Mouse (Mus musculus) forebrain, embryonic 11.5 days (tissue): ENCODE data around the gene Rabggtb. TPM values are rescaled to one million over a fixed set of nuclear protein-coding genes. Genes with fewer than 3 reads are reported as not detected.

Experiments used
- ATAC-seq: fragments of 200-750 bp; cut with Nextera tagmentation; replicated peaks from 2 replicates; pipeline ENCODE4 v1.8.0; 2017; ENCODE audit warnings: moderate TSS enrichment; ENCODE audit not compliant: low FRiP score
- DNase-seq: peaks from one replicate; pipeline ENCODE4 v3.0.0-alpha.2; 2017; ENCODE audit warnings: low spot score
- H3K27ac ChIP-seq: fragments of 300-500 bp; sonication (generic); 2 replicates; pipeline ENCODE4 v1.5.1; 2014; ENCODE audit warnings: low read depth, low read length
- H3K27me3 ChIP-seq: fragments of 300-500 bp; sonication (generic); 2 replicates; pipeline ENCODE4 v1.6.1; 2014; ENCODE audit warnings: mild to moderate bottlenecking, low read length, mixed read lengths; ENCODE audit not compliant: control insufficient read depth, insufficient read depth
- H3K36me3 ChIP-seq: fragments of 300-500 bp; sonication (generic); 2 replicates; pipeline ENCODE4 v1.6.1; 2014; ENCODE audit warnings: mild to moderate bottlenecking, low read length, moderate library complexity, mixed read lengths; ENCODE audit not compliant: control insufficient read depth, insufficient read depth
- H3K4me1 ChIP-seq: fragments of 300-500 bp; sonication (generic); replicated peaks from 2 replicates; pipeline ENCODE4 v1.6.1; 2014; ENCODE audit warnings: low read length, mixed read lengths; ENCODE audit not compliant: control insufficient read depth, insufficient read depth
- H3K4me2 ChIP-seq: fragments of 300-500 bp; sonication (generic); 2 replicates; pipeline ENCODE4 v1.6.1; 2014; ENCODE audit warnings: low read depth, mild to moderate bottlenecking, low read length, moderate library complexity, mixed read lengths; ENCODE audit not compliant: severe bottlenecking
- H3K4me3 ChIP-seq: fragments of 300-500 bp; sonication (generic); 2 replicates; pipeline ENCODE4 v1.5.1; 2014; ENCODE audit warnings: low read depth, low read length
- H3K9ac ChIP-seq: fragments of 300-500 bp; sonication (generic); 2 replicates; pipeline ENCODE4 v1.6.1; 2014; ENCODE audit warnings: low read length
- H3K9me3 ChIP-seq: fragments of 300-500 bp; sonication (generic); 2 replicates; pipeline ENCODE4 v1.6.1; 2016; ENCODE audit warnings: low read length, mixed read lengths; ENCODE audit not compliant: control insufficient read depth
- WGBS: fragments of 180-500 bp; shearing (Covaris S2); extraction: QIAGEN DNeasy Blood & Tissue Kit; methylation state at CpG from one replicate; pipeline ENCODE4 v1.1.7; 2014; 5-methylcytosine and 5-hydroxymethylcytosine counted together
- polyA plus RNA-seq: library from polyadenylated mRNA; unstranded; fragments of >200 nt; fragmentation: Nextera tagmentation; extraction: Ambion mirVana; gene quantifications from 2 replicates; pipeline ENCODE4 v1.2.1, GENCODE M21; 2014

Rabggtb gene
- polyA plus RNA-seq, 1 experiment from 2014 or later: 51.2 TPM

DNA sequence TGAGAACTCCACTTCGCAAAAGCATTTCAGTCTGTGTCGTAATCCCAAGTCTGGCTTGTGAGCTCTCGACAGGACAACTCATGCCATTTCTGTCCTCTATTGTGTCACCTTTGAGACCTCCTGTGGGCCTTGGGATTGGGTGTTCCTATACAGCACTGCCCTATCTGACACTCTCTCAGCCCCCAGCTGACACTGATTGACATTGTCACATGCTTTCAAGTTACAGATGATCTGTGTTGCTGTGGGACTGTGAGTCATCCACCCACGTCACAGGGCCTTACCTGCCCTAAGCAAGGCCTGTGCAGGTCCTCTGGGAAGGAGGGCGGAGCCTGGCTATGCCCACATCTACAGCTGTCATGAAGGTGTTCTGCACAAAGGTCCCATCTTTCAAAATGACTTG, 19.7 kb upstream of the Rabggtb start:
- no peak overlapping the region for H3K27ac ChIP-seq
- no peak overlapping the region for H3K9ac ChIP-seq
- H3K4me2 ChIP-seq: no peak overlapping the region
- H3K4me3 ChIP-seq: no peak overlapping the region
- ATAC-seq (no peak), DNase-seq (no peak)
- H3K36me3 ChIP-seq: peaks cover 2% of the 10 kb centered on the region; the same call in 1 of the 2 replicates
- no peaks in the 10 kb centered on the region for H3K27me3 ChIP-seq
- WGBS: 90% methylated on average over 5 of the region's 5 CpGs
- no peaks in the 10 kb centered on the region for H3K9me3 ChIP-seq
- H3K4me1 ChIP-seq: no peaks in the 10 kb centered on the region

DNA sequence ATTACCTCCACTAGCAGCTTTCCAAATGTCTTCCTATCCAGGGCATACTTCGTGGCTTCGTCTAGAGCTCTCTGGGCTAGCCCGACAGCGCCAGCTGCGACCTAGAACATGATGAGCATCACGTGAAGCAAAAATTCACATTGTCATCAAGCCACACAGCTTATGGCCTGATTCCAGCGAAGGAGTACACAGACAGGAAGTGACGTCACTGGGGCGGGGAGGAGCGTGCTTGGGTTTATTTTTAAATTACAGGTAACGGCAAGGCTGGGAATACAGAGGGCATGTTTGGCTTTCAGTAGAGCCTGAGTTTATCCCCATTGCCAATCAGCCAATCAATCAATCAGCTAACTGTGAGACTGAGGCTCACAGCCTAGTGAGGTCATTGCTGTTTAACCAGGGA, 16.7 kb upstream of the Rabggtb start:
- H3K4me3 ChIP-seq: no peak overlapping the region
- no peak overlapping the region for H3K4me2 ChIP-seq
- no peak overlapping the region for H3K9ac ChIP-seq
- H3K4me1 ChIP-seq: no peaks in the 10 kb centered on the region
- WGBS: 95% methylated on average over 11 of the region's 11 CpGs
- ATAC-seq (no peak), DNase-seq (no peak)
- peaks cover 2% of the 10 kb centered on the region; the same call in 1 of the 2 replicates for H3K36me3 ChIP-seq
- no peaks in the 10 kb centered on the region for H3K27me3 ChIP-seq
- H3K27ac ChIP-seq: no peak overlapping the region
- no peaks in the 10 kb centered on the region for H3K9me3 ChIP-seq

DNA sequence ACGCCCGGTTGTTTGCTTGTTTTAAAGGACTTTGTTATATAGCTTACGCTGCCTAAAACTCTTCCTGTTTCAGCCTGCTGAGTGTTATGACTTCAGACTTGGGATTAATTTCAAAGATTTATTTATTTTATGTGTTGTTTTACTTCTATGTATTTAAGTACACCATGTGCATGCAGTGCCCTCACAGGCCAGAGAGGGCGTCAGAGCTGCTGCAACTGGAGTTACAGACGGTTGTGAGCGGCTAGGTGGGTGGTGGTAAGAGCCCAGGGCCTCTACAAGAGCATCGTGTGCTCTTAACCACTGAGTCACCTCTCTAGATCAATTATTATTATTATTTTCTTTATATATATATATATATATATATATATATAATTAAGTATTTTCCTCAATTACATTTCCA, 13.5 kb upstream of the Rabggtb start:
- no peak for ATAC-seq
- peaks cover 2% of the 10 kb centered on the region; the same call in 1 of the 2 replicates for H3K36me3 ChIP-seq

DNA sequence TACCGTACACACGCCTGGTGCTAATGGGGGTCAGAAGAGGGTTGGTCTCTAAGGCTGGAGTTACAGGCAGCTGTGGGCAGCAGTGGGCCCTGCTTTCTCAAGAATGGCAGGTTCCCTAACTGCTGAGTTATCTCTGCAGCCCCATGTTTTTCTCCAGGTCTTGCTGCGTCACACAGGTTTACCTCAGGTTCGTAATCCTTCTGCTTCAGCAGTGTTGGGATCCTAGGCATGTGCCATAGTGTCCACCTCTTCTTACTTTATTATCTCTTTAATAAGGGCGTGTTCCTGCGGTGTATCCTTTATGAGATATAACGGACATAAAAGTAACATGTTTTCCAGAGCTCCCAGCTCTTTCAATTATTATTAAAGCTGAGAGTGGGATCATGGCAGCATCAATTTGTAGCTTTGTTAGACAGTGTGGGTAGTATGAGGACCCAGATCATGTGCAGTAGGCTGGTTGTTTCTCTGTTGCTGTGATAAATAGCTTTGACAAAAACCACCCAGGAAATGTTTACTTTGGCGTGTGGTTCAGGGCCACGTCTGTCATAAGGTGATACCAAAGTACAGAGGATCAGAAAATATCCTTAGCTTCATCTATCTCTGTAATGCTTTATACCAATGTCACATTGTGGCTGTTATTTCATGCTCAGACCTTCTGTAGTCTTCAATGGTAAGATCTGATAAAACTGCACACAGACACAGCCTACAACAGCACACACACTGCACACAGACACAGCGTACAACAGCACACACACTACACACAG, 8.5 kb upstream of the Rabggtb start:
- DNase-seq (no peak), ATAC-seq (no peak)
- no peak overlapping the region for H3K9ac ChIP-seq
- H3K27me3 ChIP-seq: no peaks in the 10 kb centered on the region
- 96% methylated on average over 10 of the region's 10 CpGs for WGBS
- no peaks in the 10 kb centered on the region for H3K4me1 ChIP-seq
- H3K4me2 ChIP-seq: no peak overlapping the region
- H3K9me3 ChIP-seq: no peaks in the 10 kb centered on the region
- no peak overlapping the region for H3K27ac ChIP-seq
- no peaks in the 10 kb centered on the region; the same call in 1 of the 2 replicates for H3K36me3 ChIP-seq
- H3K4me3 ChIP-seq: no peak overlapping the region

More for the DNA sequence above, 13.5 kb upstream of the Rabggtb start:
- DNase-seq: no peak
- Histone ChIP-seq H3K27me3 (no peaks in the 10 kb centered on the region), H3K4me2 (no peak overlapping the region), H3K9ac (no peak overlapping the region), H3K27ac (no peak overlapping the region), H3K4me1 (no peaks in the 10 kb centered on the region), H3K9me3 (no peaks in the 10 kb centered on the region), H3K4me3 (no peak overlapping the region)
- 90% methylated on average over 7 of the region's 7 CpGs for WGBS

DNA sequence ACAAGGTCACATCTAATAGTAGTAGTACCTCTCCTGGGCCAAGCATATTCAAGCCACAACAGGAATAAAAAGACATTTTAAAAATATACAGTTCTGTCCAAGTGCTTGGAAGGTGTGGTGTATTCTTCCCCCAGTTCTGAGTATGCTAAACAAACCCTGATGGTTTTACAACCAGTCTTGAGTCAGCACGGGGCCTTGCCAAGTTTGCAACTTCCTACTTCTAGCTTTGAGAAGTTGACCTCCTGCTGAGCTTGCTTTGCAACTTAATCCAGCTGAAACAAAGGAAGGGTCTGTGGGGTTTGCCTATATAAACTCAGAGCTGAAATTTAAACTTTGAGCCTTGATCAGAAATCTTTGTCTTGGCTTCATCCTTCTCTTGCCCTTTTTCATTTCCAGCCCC, 4.4 kb upstream of the Rabggtb start:
- 3% methylated on average over 1 of the region's 1 CpGs for WGBS
- no peaks in the 10 kb centered on the region for H3K9me3 ChIP-seq
- H3K4me1 ChIP-seq: no peaks in the 10 kb centered on the region
- no peak overlapping the region for H3K4me2 ChIP-seq
- H3K4me3 ChIP-seq: no peak overlapping the region
- no peaks in the 10 kb centered on the region for H3K36me3 ChIP-seq
- DNase-seq (no peak), ATAC-seq (no peak)
- no peaks in the 10 kb centered on the region for H3K27me3 ChIP-seq
- no peak overlapping the region for H3K9ac ChIP-seq
- H3K27ac ChIP-seq: no peak overlapping the region

DNA sequence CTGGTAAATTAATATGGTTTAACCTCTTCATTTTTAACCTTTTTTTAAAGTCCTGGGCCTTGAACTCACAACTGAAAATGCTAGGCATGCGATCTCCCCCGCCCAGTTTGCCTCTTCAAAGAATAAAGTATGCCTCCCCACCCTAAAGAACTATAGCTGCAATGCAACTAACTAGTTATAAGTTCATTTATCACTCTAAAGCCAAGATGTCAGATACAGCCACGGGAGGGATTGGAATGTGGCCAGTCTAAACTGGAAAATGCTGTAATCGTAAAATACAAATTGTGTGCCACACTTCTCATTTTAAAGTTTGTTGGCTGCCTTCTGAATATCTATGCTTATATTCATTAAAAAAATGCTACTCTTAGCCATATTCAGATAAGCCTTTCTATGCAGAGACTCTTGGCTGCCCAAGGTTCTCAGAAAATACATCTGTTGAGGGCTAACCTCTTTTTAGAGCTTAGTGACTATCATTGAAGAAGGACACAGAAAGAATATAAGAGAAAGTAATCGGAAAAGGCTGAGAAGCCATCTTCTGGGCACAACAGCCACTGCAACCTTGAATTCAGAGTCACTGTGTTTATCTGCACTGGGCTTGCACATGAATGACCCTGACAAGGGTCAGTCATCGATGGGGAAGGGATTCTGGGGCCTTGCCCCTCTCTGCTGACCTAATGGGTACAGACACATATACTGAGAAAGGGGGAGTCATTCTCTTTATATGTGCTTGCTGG, 868 bp upstream of the Rabggtb start:
- Histone ChIP-seq H3K27me3 (no peaks in the 10 kb centered on the region), H3K4me2 (peak overlapping the region; percentile 94; the same call in 1 of the 2 replicates), H3K4me1 (peaks cover 3% of the 10 kb centered on the region; the same call in 1 of the 2 replicates), H3K36me3 (peaks cover 17% of the 10 kb centered on the region), H3K4me3 (peak overlapping the region; percentile 85; the same call in 1 of the 2 replicates), H3K9me3 (no peaks in the 10 kb centered on the region), H3K27ac (peak overlapping the region; percentile 76; the same call in 1 of the 2 replicates), H3K9ac (peak overlapping the region; percentile 98)
- no peak for ATAC-seq
- no peak for DNase-seq
- 58% methylated on average over 6 of the region's 6 CpGs for WGBS

DNA sequence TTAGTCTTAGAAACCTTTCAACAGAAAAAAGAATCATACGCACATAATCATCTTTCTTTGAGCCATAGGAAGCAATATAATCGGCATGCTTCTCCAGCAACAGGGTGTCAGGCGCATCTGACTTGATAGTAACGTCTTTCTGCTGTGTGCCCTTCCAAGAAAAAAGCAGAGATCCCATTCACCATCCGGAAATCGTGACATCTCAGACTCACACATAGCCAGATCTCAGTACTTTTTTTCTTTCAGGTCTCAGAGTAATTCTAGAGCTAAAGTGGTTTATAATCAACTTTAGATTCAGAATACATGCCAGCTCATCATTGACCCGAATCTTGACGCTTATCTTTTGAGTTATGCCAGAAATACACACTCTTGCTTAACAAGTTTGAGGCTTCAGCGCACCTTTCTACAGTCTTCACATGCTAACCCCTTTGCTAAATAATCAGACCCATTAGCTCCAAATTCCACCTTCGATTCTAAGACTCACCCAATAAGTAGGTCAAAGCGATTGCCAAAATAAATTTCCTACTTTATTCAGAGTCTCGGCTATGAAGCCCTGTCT, 848 bp downstream of the Rabggtb start:
- peak overlapping the region; percentile 98 for H3K9ac ChIP-seq
- 4% methylated on average over 12 of the region's 12 CpGs for WGBS
- peaks cover 3% of the 10 kb centered on the region; the same call in 1 of the 2 replicates for H3K4me1 ChIP-seq

DNA sequence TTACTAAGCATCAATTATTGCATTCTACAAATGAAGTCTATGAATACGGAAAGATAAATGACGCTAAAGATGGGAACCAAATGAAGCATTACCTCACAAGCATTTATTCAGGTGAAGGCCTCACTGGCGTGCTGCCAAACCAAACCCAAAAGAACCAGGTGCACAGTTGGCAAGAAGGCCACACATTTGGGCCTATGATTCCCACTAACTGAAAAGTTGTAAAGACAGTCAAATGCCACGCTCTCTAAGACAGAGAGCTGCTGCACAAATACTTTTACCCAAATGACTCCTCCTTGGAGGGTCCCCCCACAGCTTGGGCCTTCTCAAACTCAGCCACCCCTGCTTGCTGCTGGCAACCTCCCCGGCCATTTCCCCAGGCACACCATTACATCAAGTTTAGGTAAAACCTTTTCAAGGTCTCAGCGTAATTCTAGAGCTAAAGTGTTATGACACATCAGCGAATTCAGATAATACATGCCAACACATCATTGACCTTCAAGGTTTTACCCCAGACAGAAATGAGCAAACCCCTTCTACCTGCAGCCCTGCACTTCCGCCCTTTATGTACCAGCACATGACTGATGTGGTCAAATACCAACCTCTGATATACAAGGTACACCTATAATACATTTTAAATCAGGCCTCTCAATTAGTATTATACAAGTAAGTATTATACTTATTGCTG, 1.5 kb downstream of the Rabggtb start:
- no peaks in the 10 kb centered on the region for H3K27me3 ChIP-seq
- no peaks in the 10 kb centered on the region for H3K9me3 ChIP-seq
- ATAC-seq: no peak
- DNase-seq: no peak
- H3K4me1 ChIP-seq: peaks cover 3% of the 10 kb centered on the region; the same call in 1 of the 2 replicates
- H3K4me2 ChIP-seq: peak overlapping the region; percentile 94
- H3K27ac ChIP-seq: 0 out of 2 replicates have a peak overlapping the region, but pooled peaks have one; percentile 70
- H3K36me3 ChIP-seq: peaks cover 28% of the 10 kb centered on the region
- peak overlapping the region; percentile 98 for H3K9ac ChIP-seq
- WGBS: 48% methylated on average over 8 of the region's 8 CpGs
- peak overlapping the region; percentile 85 for H3K4me3 ChIP-seq

More for the DNA sequence above, 848 bp downstream of the Rabggtb start:
- H3K4me3 ChIP-seq: peak overlapping the region; percentile 85
- H3K4me2 ChIP-seq: peak overlapping the region; percentile 94
- H3K36me3 ChIP-seq: peaks cover 22% of the 10 kb centered on the region
- no peak for ATAC-seq
- DNase-seq: no peak
- no peaks in the 10 kb centered on the region for H3K9me3 ChIP-seq
- H3K27ac ChIP-seq: peak overlapping the region; percentile 70; the same call in 1 of the 2 replicates
- H3K27me3 ChIP-seq: no peaks in the 10 kb centered on the region
